Mouse (Mus musculus) layer of hippocampus, adult 2 months (tissue): ENCODE data around the gene Gpx6. TPM values are rescaled to one million over a fixed set of nuclear protein-coding genes. Genes with fewer than 3 reads are reported as not detected.

Experiments used
- DNase-seq, 2 experiments: peaks; one replicate each; pipeline ENCODE4 v3.0.0; 2022; ENCODE audit warnings: low spot score in 2 of 2
- H3K27ac ChIP-seq: fragments of 200-600 bp; 2 replicates; pipeline ENCODE4 v1.8.1; 2022
- H3K4me3 ChIP-seq: fragments of 200-600 bp; 2 replicates; pipeline ENCODE4 v1.8.1; 2022; ENCODE audit warnings: mild to moderate bottlenecking
- CTCF ChIP-seq: fragments of 200-600 bp; conservative IDR thresholded peaks from 2 replicates; pipeline ENCODE4 v1.8.1; 2022; ENCODE audit warnings: antibody characterized with exemption, mild to moderate bottlenecking, moderate library complexity
- total RNA-seq, 2 experiments: library from RNA; stranded (reverse); gene quantifications; 2 replicates each; pipeline ENCODE4 v1.2.3; 2021

Gene Gpx6
- total RNA-seq, 2 experiments from 2014 or later, result not detected

DNA sequence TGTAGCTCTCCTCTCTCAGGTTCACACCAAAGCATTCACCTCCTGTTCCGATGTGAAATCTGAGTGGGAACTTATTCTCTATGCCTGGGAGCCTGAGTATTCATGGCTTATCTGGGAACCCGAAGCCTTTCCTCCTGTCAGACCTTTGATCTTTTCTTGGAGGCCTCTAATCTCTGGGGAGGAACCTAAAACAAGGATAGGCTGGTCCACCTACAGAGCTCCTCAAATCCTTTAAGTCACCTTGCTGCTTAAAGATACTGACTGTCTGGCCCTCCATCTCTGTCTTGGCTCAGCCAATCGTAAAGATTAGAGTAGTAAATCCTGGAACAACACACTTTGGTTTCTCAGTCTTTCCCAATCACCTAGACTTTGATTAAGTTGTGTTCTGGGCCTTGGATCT, 13.4 kb upstream of the Gpx6 start:
- no peak overlapping the region for H3K4me3 ChIP-seq
- no peak for TF ChIP-seq CTCF
- H3K27ac ChIP-seq, result no peak overlapping the region
- no peak for DNase-seq

DNA sequence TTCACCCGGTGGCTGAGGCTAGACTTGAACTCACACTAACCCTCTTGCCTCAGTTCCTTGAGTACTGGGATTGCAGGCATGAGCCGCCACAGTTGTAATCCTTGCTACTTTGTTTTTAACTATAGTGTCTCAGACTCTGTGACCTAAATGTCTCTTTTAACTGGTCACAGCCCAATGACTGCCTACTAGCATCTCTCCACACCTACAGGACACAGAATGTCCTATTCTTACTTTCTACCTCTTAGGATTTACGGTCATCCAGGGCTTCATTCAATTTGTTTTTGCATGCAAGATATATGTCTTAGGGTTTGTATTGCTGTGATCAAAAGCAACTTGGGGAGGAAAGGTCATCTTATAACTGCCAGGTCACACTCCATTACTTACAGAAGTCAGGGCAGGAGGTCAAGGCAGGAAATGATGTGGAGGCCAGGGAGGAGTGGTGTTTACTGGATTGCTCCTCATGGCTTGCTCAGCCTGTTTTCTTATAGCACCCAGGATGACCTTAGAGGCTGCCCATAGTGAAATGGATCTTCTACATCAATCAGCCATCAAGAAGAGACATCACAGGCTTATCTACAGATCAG, 7.3 kb upstream of the Gpx6 start:
- no peak for TF ChIP-seq CTCF
- no peak overlapping the region for H3K27ac ChIP-seq
- H3K4me3 ChIP-seq, result no peak overlapping the region
- no peak for DNase-seq

- Histone ChIP-seq H3K27ac (no peak overlapping the region), H3K4me3 (no peak overlapping the region)
- DNase-seq, result no peak
- no peak for TF ChIP-seq CTCF
These were observed 2.1 kb upstream of the Gpx6 start for GRCm38 (mm10) chr13:21309788-21310187.

GRCm38 (mm10) chr13:21312854-21313253, 929 bp downstream of the Gpx6 start:
- no peak for DNase-seq
- H3K4me3 ChIP-seq, result no peak overlapping the region
- no peak overlapping the region for H3K27ac ChIP-seq
- TF ChIP-seq CTCF, result no peak

- no peak overlapping the region for H3K4me3 ChIP-seq
- DNase-seq, result no peak
- no peak for TF ChIP-seq CTCF
- no peak overlapping the region for H3K27ac ChIP-seq
These were observed 2.0 kb downstream of the Gpx6 start for GRCm38 (mm10) chr13:21313903-21314302.

DNA sequence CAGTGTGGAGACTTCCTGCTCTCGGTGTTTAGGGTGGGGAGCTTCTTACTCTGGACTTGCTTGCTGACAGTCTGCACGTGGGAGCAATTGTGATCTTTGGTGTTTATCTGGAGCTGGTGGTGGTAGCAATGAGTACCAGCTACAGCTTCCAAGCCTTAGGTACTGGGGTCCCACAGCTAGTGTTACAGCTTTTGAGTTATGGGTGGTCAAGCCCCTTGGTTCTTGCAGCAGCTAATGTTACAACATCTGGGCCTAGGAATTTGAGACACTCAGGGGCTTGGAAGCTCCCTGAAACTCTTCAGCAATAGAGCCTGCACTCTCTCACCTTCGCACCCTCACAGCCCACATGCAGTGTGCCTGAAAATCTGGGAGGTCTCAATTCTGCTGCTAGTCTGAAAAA, 8.3 kb downstream of the Gpx6 start:
- DNase-seq, result no peak
- no peak overlapping the region for H3K27ac ChIP-seq
- TF ChIP-seq CTCF, result no peak
- H3K4me3 ChIP-seq, result no peak overlapping the region

- TF ChIP-seq CTCF, result no peak
- Histone ChIP-seq H3K27ac (no peak overlapping the region), H3K4me3 (peak overlapping the region; percentile 52)
- no peak for DNase-seq
These were observed 10.1 kb downstream of the Gpx6 start for GRCm38 (mm10) chr13:21321890-21322494.

DNA sequence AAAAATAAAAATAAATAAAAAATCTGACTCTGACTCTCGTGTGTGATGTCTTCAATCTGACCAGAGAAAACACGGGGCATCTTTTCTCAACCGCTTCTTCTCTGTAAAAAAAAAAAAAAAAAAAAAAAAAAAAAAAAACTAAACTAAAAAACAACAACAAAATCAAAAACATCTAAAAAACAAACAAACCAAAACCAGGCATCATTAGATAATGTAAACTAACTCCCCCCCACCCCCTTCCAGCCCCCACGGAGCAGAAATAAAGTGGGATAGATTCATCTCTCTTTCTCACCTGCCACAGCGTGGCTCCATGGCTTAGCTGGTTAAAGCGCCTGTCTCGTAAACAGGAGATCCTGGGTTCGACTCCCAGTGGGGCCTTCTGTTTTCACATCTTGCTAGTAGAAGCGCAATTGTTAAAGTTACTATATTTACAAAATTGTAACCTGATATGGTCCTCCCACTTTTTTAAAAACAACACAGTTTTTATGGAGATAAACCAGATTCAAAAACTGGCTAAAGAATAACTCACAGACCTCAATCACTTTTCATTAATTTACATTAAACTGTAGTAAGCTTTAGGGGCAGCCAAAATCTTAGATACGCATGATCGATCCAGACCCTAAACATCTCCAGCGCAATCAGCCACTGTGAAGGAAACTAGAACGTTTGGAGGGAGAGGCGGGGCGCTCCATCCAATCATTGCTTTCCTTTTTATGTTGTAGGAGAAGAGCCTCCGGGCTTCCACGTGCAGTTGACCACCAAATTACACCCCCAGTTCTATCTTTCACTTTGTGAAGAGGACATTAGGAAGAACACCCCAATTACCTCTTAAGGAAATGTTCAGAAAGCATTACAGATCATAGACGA, 10.8 kb downstream of the Gpx6 start:
- H3K4me3 ChIP-seq, result peak overlapping the region; percentile 52
- no peak for TF ChIP-seq CTCF
- H3K27ac ChIP-seq, result no peak overlapping the region
- DNase-seq, result peak; percentile 77 to 80

- Histone ChIP-seq H3K4me3 (peak overlapping the region; percentile 52), H3K27ac (no peak overlapping the region)
- DNase-seq, result no peak
- TF ChIP-seq CTCF, result no peak
These were observed 11.5 kb downstream of the Gpx6 start for GRCm38 (mm10) chr13:21323405-21323804.

DNA sequence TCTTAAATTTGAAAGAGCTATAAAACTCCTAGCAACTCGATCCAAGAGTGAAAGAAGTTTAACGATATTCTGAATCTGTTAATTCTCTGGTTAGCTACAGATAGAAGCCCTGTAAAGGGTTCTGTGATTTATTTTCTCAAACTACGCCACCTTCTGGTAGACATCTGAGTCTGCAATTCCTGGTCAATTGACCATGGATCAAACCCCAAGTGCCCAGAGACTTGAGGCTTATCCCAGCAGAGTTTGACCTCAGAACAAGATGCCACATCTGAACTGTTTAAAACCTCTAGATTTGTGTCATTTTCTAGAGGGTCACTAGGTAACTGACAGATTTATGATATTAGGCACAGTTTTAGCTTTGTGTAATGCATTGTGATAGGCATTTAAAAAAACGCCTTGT, 14.3 kb downstream of the Gpx6 start:
- DNase-seq, result peak; percentile 18 to 26
- Histone ChIP-seq H3K4me3 (peak overlapping the region; percentile 83), H3K27ac (no peak overlapping the region)
- TF ChIP-seq CTCF, result peak; percentile 86

- TF ChIP-seq CTCF, result peak; percentile 88
These were observed 14.8 kb downstream of the Gpx6 start for GRCm38 (mm10) chr13:21326657-21327211.

DNA sequence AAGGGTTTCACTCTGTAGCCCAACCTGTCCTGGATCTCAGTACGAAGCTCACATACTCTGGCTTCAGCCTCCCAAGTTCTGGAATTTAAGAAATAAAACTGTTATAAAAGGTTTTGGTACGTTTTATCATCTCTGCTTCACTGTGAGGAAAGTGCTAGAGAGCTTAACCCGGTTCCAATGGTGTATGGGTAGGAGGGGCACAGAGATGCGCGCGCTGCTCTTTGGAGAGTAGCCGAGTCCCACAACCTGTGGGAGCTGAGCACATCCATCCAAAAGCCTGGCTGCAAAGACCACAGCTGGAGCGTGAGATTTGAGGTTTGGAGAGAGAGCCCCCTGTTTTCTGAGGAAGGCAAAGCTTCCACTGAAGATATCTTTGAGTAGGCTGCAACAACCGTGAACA, 15.5 kb downstream of the Gpx6 start:
- DNase-seq, result no peak
- Histone ChIP-seq H3K27ac (no peak overlapping the region), H3K4me3 (peak overlapping the region; percentile 83)
- TF ChIP-seq CTCF, result no peak

More at GRCm38 (mm10) chr13:21326657-21327211, 14.8 kb downstream of the Gpx6 start:
- Histone ChIP-seq H3K27ac (peak overlapping the region; percentile 58; the same call in 1 of the 2 replicates), H3K4me3 (peak overlapping the region; percentile 83)
- DNase-seq, result peak; percentile 78 to 88

- DNase-seq, result no peak
- Histone ChIP-seq H3K4me3 (no peak within 1 kb of the TSS), H3K27ac (no peak within 1 kb of the TSS)
- no peak for TF ChIP-seq CTCF
These were observed 34.7 kb downstream of the Gpx6 start, which contains the start of gene Olfr1367 for GRCm38 (mm10) chr13:21346610-21347009. Gene Olfr1367 (plus strand): TSS chr13:21346910.
